Mouse (Mus musculus) midbrain, embryonic 12.5 days (tissue): ENCODE measurements around the gene Nsun2. TPM values are rescaled to one million over a fixed set of nuclear protein-coding genes. Genes with fewer than 3 reads are reported as not detected.

Experiments
- ATAC-seq: fragments of 200-750 bp; cut with Nextera tagmentation; 2 replicates; pipeline ENCODE4 v1.8.0; 2017; ENCODE audit warnings: low read depth, moderate TSS enrichment, moderate library complexity; ENCODE audit not compliant: low FRiP score
- H3K27ac ChIP-seq: fragments of 300-500 bp; sonication (generic); replicated peaks from 2 replicates; pipeline ENCODE4 v1.5.1; 2016; ENCODE audit warnings: mild to moderate bottlenecking
- H3K27me3 ChIP-seq: fragments of 300-500 bp; sonication (generic); 2 replicates; pipeline ENCODE4 v1.6.1; 2016; ENCODE audit warnings: mild to moderate bottlenecking
- H3K36me3 ChIP-seq: fragments of 300-500 bp; sonication (generic); 2 replicates; pipeline ENCODE4 v1.6.1; 2016
- H3K4me1 ChIP-seq: fragments of 300-500 bp; sonication (generic); 2 replicates; pipeline ENCODE4 v1.6.1; 2016
- H3K4me2 ChIP-seq: fragments of 300-500 bp; sonication (generic); replicated peaks from 2 replicates; pipeline ENCODE4 v1.6.1; 2016; ENCODE audit warnings: mild to moderate bottlenecking, moderate library complexity
- H3K4me3 ChIP-seq: fragments of 300-500 bp; sonication (generic); 2 replicates; pipeline ENCODE4 v1.5.1; 2016; ENCODE audit warnings: mild to moderate bottlenecking
- H3K9ac ChIP-seq: fragments of 300-500 bp; sonication (generic); replicated peaks from 2 replicates; pipeline ENCODE4 v1.6.1; 2016; ENCODE audit warnings: mild to moderate bottlenecking, moderate library complexity
- H3K9me3 ChIP-seq: fragments of 300-500 bp; sonication (generic); 2 replicates; pipeline ENCODE4 v1.6.1; 2016; ENCODE audit warnings: mild to moderate bottlenecking
- WGBS: fragments of 180-500 bp; shearing (Covaris S2); methylation state at CpG from one replicate; pipeline ENCODE4 v1.1.7; 2016; 5-methylcytosine and 5-hydroxymethylcytosine counted together
- polyA plus RNA-seq: library from polyadenylated mRNA; unstranded; fragments of >200 nt; fragmentation: Nextera tagmentation; extraction: Ambion mirVana; gene quantifications from 2 replicates; pipeline ENCODE4 v1.2.1, GENCODE M21; 2016

Nsun2 gene
- polyA plus RNA-seq = 91.9 and 102 TPM in 2 replicates

DNA sequence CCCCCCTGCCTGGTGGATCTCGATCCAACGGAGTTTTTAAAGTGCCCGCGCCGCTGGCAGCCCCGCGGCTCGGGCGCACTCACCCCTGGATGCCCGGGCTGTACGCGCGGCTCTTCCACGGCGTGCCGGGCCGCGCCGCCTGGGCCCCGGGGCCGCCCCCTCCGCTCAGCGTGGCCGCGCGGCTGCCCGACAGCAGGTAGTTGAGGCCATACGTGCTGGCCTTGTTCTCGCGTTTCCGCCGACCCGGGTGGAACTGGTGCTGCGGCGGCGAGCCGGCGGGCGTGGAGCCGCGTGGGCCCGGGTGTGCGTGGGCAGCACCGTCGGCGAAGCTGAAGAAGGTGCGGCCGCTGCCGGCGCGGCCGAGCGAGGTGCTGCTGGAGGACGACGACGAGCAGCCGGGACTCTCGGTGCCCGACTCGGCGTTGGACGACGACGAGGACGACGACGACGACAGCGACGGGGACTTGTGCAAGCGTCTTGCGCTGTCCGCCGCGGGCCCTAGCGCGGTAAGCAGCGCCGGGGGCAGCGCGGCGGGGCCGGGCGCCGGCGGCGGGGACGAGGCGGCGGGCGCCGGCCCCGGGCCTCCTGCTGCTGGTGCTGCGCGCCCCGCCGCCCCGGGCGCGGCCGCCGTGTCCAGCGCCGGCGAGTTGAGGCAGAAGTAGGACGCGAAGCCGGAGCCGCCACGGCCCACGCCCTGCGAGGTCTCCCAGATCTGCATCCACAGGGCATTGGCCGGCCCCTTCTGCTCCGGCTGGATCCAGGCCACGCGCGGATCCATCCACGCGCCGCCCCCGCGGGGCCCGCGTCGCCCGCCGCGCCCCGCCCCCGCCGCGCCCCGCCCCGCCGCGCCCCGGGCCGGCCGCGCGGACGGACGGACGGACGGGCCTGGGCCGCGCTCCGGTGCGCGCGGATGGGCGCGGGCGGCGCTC is at the start of gene Nsun2:
Gene Nsun2, plus strand, starts transcription at position 342 of the 929 bp plus-strand sequence.
- peak within 1 kb of the TSS; percentile 97 for H3K4me3 ChIP-seq
- H3K27me3 ChIP-seq = peaks cover 9% of the 10 kb centered on the region; the same call in 1 of the 2 replicates
- H3K9ac ChIP-seq = peak within 1 kb of the TSS; percentile 88
- peak within 1 kb of the TSS; percentile 93 for H3K27ac ChIP-seq
- peak within 1 kb of the TSS; percentile 94 for H3K4me2 ChIP-seq
- ATAC-seq = peak; percentile 24
- no peaks in the 10 kb centered on the region for H3K9me3 ChIP-seq
- H3K36me3 ChIP-seq = 0 out of 2 replicates have a peak, but pooled peaks cover 10% of the 10 kb centered on the region
- under 1% methylated on average over 104 of the region's 155 CpGs for whole genome bisulfite sequencing
- H3K4me1 ChIP-seq = peaks cover 55% of the 10 kb centered on the region

DNA sequence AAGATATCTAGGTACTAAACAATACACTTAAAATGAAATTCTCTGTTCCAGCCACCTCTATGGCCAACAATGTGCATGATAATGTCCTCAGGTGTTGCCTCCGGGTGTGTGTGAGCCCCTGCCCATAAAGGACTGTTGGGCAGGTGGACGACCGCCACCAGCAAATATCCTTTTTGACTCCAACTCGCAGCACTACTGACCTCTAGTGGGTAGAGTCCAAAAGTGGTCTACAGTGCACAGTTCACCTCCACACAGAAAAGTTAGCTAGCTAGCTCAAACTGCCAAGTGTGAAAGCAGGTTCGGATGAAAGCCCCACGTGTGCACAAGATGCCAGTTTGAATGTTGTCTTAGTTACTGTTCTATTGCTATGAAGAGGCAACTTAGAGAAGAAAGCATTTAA is 48.2 kb upstream of the Nsun2 start:
- Histone ChIP-seq H3K36me3 (no peaks in the 10 kb centered on the region), H3K27ac (no peak overlapping the region), H3K4me2 (no peak overlapping the region), H3K9ac (no peak overlapping the region), H3K4me1 (peaks cover 28% of the 10 kb centered on the region), H3K4me3 (no peak overlapping the region), H3K27me3 (peaks cover 84% of the 10 kb centered on the region), H3K9me3 (no peaks in the 10 kb centered on the region)
- 21% methylated on average over 6 of the region's 6 CpGs for WGBS
- ATAC-seq = peak; percentile 28; the same call in 1 of the 2 replicates

DNA sequence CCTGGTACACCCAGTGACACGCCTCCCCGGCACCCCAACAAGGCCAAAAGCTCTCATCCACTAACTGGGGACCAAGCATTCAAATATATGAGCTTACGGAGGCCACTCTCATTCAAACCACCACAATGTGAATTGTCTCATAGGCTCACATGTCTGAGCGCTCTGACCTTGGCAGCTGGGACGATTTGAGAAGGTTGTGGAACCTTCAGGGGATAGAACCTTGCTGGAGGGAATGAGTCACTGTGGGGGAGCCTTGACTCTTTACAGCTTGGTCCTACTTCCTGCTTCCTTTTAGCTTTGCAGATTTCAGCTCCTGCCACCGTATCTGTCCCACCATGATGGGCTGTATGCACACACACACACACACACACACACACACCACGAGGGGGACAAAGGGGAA is 47.7 kb upstream of the Nsun2 start:
- H3K27me3 ChIP-seq = peaks cover 80% of the 10 kb centered on the region
- H3K9me3 ChIP-seq = no peaks in the 10 kb centered on the region
- ATAC-seq = no peak
- H3K4me2 ChIP-seq = no peak overlapping the region
- H3K4me3 ChIP-seq = no peak overlapping the region
- H3K36me3 ChIP-seq = no peaks in the 10 kb centered on the region
- 73% methylated on average over 7 of the region's 7 CpGs for WGBS
- H3K4me1 ChIP-seq = peaks cover 26% of the 10 kb centered on the region
- H3K9ac ChIP-seq = no peak overlapping the region
- H3K27ac ChIP-seq = no peak overlapping the region

DNA sequence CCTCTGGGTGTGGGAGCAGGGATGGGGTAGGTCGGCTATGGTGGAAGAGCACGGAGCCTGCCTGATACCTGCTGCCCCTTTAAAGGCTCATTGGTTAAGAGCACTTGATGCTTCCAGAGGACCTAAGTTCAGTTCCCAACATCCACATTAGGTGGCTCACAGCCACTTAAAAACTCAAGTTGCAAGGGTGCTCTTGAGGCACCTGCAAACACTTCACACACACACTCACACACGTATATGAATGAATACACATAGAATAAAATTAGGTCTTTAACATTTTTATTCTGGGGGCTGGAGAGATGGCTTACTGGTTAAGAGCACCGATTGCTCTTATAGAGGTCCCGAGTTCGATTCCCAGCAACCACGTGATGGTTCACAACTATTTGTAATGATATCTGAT is 46.4 kb upstream of the Nsun2 start:
- Histone ChIP-seq H3K36me3 (no peaks in the 10 kb centered on the region), H3K9me3 (no peaks in the 10 kb centered on the region), H3K4me2 (peak overlapping the region; percentile 57; the same call in 1 of the 2 replicates), H3K27ac (no peak overlapping the region), H3K4me1 (peaks cover 14% of the 10 kb centered on the region; the same call in 1 of the 2 replicates), H3K27me3 (peaks cover 69% of the 10 kb centered on the region), H3K9ac (no peak overlapping the region), H3K4me3 (no peak overlapping the region)
- 80% methylated on average over 7 of the region's 7 CpGs for WGBS
- ATAC-seq = no peak

DNA sequence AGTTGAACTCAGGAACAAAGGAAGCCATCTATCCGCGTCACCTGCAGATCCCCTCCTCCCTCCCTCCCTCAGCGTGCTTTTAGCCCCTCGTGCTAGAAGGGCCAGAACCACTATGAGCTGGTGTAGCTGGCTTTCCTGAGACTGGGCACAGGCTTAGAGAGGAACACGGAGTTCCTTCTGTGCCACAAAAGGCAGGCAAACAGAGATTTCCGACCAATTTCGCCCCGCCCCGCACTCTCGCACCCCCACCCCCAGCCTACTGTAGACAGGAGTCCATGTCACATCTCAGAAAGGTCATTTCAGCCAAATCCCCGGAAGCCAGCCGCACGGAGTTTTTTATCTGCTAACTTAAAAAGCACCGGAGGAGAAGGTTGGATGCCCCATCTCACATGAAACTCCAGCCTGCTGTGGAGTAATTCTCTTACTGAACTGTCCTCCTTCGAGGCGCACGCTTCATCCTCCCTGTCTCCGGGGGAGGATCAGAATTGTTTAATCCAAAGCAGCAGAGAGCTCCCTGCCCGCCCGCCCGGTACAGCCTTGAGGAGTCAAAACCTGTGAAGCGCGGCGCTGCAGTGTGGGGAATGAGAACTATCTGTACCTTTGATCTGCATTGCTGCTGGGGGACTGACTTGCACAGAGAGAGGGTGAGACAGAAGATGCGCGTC is 45.8 kb upstream of the Nsun2 start:
- Histone ChIP-seq H3K4me2 (peak overlapping the region; percentile 57), H3K4me1 (peaks cover 14% of the 10 kb centered on the region; the same call in 1 of the 2 replicates), H3K27ac (no peak overlapping the region), H3K9ac (peak overlapping the region; percentile 43; the same call in 1 of the 2 replicates), H3K36me3 (no peaks in the 10 kb centered on the region), H3K27me3 (peaks cover 64% of the 10 kb centered on the region), H3K4me3 (peak overlapping the region; percentile 29), H3K9me3 (no peaks in the 10 kb centered on the region)
- 2% methylated on average over 26 of the region's 26 CpGs for WGBS
- ATAC-seq = no peak

DNA sequence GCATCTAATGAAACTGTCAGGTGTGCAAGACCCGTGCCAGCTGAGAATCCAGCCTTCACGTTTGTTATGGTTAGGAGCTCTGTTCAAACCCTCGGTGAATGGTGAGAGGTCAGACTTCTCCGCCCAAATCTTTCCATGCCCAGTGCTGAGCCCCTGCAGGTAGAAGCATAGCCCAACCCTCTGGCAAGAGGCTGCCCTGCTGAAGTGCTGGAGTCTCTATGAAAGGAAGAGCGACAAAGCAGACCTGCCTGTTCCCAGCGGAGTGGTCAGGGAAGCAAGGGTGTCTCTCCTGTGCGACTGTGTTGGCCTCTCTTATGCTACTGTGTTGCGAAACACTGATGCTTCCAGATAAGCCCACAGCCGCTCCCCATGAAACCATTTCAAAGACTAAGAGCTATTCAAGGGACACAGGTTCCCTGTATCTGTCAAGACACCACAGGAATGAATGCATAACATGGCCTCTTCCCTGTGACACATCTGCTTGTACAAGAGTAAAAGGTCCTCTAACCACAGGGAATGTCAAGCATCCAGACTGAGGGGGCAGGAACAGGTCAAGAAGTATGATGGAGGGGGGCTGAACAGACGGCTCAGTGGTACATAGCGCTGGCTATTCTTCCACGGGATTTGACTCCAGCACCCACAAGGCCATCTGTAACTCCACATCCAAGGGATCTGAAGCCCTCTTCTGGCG is 44.8 kb upstream of the Nsun2 start:
- H3K4me2 ChIP-seq = peak overlapping the region; percentile 57
- WGBS = 39% methylated on average over 13 of the region's 13 CpGs
- H3K36me3 ChIP-seq = no peaks in the 10 kb centered on the region
- no peak for ATAC-seq
- no peak overlapping the region for H3K27ac ChIP-seq
- H3K4me3 ChIP-seq = 0 out of 2 replicates have a peak overlapping the region, but pooled peaks have one; percentile 29
- peaks cover 55% of the 10 kb centered on the region for H3K27me3 ChIP-seq
- no peaks in the 10 kb centered on the region for H3K9me3 ChIP-seq
- peaks cover 14% of the 10 kb centered on the region; the same call in 1 of the 2 replicates for H3K4me1 ChIP-seq
- H3K9ac ChIP-seq = no peak overlapping the region

DNA sequence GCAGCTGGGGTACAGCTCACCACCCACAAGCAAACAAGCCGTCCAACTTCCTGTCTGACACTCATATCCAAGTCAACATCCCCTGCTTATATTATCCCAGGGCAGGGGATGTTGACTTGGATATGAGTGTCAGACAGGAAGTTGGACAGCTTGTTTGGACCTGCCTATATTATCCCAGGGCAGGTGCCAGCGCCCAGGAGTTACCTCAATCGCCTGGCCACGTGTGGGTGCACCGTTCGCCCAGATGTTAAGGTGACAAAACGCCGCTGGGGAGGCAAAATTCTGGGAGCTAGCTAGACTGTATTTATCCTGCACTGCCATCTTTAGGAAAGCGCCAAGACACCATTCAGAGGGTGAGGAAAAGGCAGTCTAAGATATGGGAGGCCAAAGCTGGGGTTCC is 43.8 kb upstream of the Nsun2 start:
- Histone ChIP-seq H3K9me3 (no peaks in the 10 kb centered on the region), H3K4me2 (no peak overlapping the region), H3K4me3 (no peak overlapping the region), H3K4me1 (peaks cover 14% of the 10 kb centered on the region; the same call in 1 of the 2 replicates), H3K9ac (no peak overlapping the region), H3K27me3 (peaks cover 46% of the 10 kb centered on the region), H3K36me3 (no peaks in the 10 kb centered on the region), H3K27ac (no peak overlapping the region)
- WGBS = 90% methylated on average over 9 of the region's 9 CpGs
- no peak for ATAC-seq

DNA sequence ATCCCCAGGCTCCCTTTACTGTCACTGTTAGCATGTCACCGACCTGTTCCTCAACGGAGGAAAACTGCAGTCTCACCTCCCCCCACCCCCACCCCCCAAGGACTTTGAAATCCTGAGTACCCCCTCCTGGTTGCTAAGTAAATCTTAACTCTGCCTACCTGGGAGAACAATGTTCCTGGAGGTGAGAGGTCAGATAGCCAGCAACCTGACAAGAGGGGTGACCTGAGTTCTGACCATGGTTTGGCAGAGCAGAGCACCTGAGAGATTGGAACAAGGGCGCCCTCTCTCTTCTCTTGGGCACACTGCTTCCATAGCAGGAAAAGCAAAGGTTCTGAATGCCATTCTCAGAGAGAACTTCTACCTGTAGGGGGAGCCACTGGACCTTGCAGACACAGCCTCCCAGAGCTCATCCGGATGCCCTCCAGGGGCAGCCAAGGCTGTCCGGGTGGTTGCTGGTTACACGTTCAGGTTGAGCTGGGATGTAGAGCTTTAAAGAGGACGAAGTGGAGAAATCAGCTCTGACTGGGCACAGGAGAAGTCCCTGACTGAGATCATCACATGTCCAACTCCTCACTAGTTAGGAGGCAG is 40.6 kb upstream of the Nsun2 start:
- H3K27me3 ChIP-seq = peaks cover 22% of the 10 kb centered on the region
- 0 out of 2 replicates have a peak, but pooled peaks cover 7% of the 10 kb centered on the region for H3K4me1 ChIP-seq
- WGBS = 35% methylated on average over 7 of the region's 7 CpGs
- H3K9ac ChIP-seq = no peak overlapping the region
- no peak overlapping the region for H3K4me3 ChIP-seq
- H3K4me2 ChIP-seq = no peak overlapping the region
- H3K27ac ChIP-seq = no peak overlapping the region
- ATAC-seq = 0 out of 2 replicates have a peak, but pooled peaks have one; percentile 30
- peaks cover 19% of the 10 kb centered on the region for H3K36me3 ChIP-seq
- no peaks in the 10 kb centered on the region for H3K9me3 ChIP-seq

DNA sequence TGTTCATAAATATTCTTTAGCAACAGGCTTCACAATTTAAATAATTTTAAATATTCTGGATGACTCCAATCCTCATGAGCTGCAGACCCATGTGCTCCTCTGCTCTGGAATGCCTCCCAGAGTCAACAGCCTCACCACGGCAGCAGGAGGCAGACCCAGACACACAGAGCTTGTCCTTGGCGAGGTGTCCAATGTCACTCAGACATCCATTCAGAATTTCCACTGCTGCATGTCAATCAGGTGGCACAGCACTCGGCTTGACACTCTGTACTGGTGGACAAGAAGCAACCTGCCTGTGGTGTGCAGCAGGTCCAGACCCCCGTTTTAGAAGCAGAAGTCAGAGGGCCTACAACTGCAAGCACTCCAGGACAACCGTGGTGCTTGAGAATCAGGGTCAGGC is 35.3 kb upstream of the Nsun2 start:
- ATAC-seq = no peak
- Histone ChIP-seq H3K9me3 (no peaks in the 10 kb centered on the region), H3K4me1 (no peaks in the 10 kb centered on the region), H3K9ac (no peak overlapping the region), H3K4me2 (no peak overlapping the region), H3K27me3 (no peaks in the 10 kb centered on the region), H3K27ac (no peak overlapping the region), H3K4me3 (no peak overlapping the region), H3K36me3 (peaks cover 72% of the 10 kb centered on the region)
- WGBS = 88% methylated on average over 5 of the region's 5 CpGs

DNA sequence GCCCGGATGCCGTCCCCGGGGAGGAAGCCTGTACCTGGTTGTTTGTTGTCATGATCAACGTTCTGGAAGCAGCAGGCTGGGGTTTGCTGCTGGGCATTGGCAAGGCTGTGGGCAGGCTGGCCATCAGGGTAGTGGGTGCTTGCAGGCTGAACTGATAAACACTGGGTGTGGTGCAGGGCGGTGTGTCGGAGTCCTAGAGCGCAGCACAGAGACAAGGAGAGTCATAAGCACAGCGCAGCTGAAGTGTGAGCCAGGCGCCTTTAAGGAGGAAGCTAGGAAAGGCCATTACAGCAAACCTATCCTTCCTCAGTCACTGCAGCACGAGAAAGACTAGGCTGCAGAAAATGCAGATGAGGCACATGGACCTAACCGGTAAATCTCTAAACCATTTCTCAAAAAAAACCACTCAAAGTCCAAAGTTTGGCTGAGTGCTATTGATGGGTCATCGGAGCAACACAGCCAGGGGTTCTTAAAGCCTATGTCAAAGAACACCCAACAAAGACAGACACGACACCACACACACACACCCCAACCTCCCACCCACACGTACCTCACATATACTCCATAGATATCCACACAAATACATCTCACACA is 31.3 kb upstream of the Nsun2 start:
- ATAC-seq = no peak
- 97% methylated on average over 14 of the region's 14 CpGs for WGBS
- no peaks in the 10 kb centered on the region for H3K27me3 ChIP-seq

DNA sequence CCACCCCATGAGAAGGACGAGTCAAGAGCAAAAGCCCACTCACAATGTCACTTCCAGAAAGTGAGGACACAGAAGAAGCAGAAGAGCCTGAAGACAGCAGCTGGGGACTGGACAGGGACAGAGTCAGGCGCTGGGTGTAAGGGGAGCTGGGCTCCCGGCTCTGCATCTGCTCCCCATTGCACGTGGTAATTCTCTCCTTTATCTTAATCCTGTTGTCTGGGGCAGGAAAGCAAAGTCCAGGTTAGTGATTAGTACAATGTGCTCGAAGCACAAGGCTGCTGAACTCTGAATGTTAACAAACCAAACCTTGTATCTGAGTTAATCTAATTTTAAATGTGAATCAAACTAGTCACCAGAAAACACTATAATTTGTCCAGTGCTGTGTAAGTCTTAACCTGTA is 30.7 kb upstream of the Nsun2 start:
- H3K27ac ChIP-seq = no peak overlapping the region
- H3K4me3 ChIP-seq = no peak overlapping the region
- WGBS = 86% methylated on average over 5 of the region's 5 CpGs
- no peaks in the 10 kb centered on the region for H3K27me3 ChIP-seq
- no peak for ATAC-seq
- no peak overlapping the region for H3K9ac ChIP-seq
- H3K4me2 ChIP-seq = no peak overlapping the region
- no peaks in the 10 kb centered on the region for H3K4me1 ChIP-seq
- no peaks in the 10 kb centered on the region for H3K9me3 ChIP-seq
- peaks cover 96% of the 10 kb centered on the region for H3K36me3 ChIP-seq

More for the DNA sequence above, 31.3 kb upstream of the Nsun2 start:
- H3K4me2 ChIP-seq = no peak overlapping the region
- no peaks in the 10 kb centered on the region for H3K4me1 ChIP-seq
- no peaks in the 10 kb centered on the region for H3K9me3 ChIP-seq
- no peak overlapping the region for H3K27ac ChIP-seq
- H3K9ac ChIP-seq = no peak overlapping the region
- no peak overlapping the region for H3K4me3 ChIP-seq
- H3K36me3 ChIP-seq = peaks cover 96% of the 10 kb centered on the region
